11 mouse cellular contexts compared by ENCODE assay signal in genomic region chr5:123980521-123981249, GRCm38 (mm10). TPM values are rescaled to one million over a fixed set of nuclear protein-coding genes. Genes with fewer than 3 reads are reported as not detected.
DNase-seq lines count a peak whose midpoint lies in the region; ATAC-seq lines count a peak whose summit lies in the region.
"Had no signal": no experiment of that assay in that cellular context is flagged by ENCODE, and none has a peak within 500 bp of the region (broad histone marks: within the 10 kb centered on the region; RNA-seq: fewer than 3 reads in every experiment).

No protein-coding gene starts in this region.

- H3K4me2 ChIP-seq in heart, embryonic 14.5 days (ENCODE audit: low read length): peak overlapping the region; percentile 22; the same call in 1 of the 2 replicates
- H3K4me2 ChIP-seq in lung, embryonic 16.5 days (ENCODE audit: low read depth, low read length): no peak overlapping the region

- 79% methylated on average over 9 of the region's 9 CpGs for WGBS in heart, embryonic 14.5 days
- 69% methylated on average over 9 of the region's 9 CpGs for WGBS in lung, embryonic 16.5 days

- intact Hi-C loops in heart, postnatal 25 days (cut with DNase I): no loop called here

- H3K27ac ChIP-seq in heart, embryonic 14.5 days (replicated peaks in 1 of 2; ENCODE audit: control insufficient read depth in 1 of 2, insufficient read depth in 1 of 2, low read depth in 2 of 2, low read length in 2 of 2): peak overlapping the region; percentile 45 to 55
- peak overlapping the region; percentile 12; the same call in 1 of the 2 replicates for H3K27ac ChIP-seq in lung, embryonic 16.5 days (ENCODE audit: low read length)

- no peaks in the 10 kb centered on the region for H3K9me3 ChIP-seq in heart, embryonic 14.5 days (ENCODE audit: control insufficient read depth, low read length)
- H3K9me3 ChIP-seq in lung, embryonic 16.5 days (ENCODE audit: control insufficient read depth, low read length): no peaks in the 10 kb centered on the region

- no peaks in the 10 kb centered on the region for H3K27me3 ChIP-seq in heart, embryonic 14.5 days (ENCODE audit: control insufficient read depth, insufficient read depth, low read length)
- no peaks in the 10 kb centered on the region for H3K27me3 ChIP-seq in lung, embryonic 16.5 days (ENCODE audit: control insufficient read depth, insufficient read depth, low read depth, low read length)

- no peak overlapping the region for H3K9ac ChIP-seq in heart, embryonic 14.5 days (ENCODE audit: low read length)
- H3K9ac ChIP-seq in lung, embryonic 16.5 days (ENCODE audit: low read length): no peak overlapping the region

- no peak for ATAC-seq in heart, embryonic 14.5 days (ENCODE audit: insufficient number of reproducible peaks, insufficient read depth, low FRiP score, low read depth)
- ATAC-seq in lung, embryonic 16.5 days (ENCODE audit: low read depth): no peak

- H3K4me3 ChIP-seq in heart, embryonic 14.5 days (ENCODE audit: control insufficient read depth in 1 of 2, insufficient read depth in 1 of 2, low read depth in 1 of 2, low read length in 2 of 2): no peak overlapping the region
- H3K4me3 ChIP-seq in lung, embryonic 16.5 days (ENCODE audit: low read length): no peak overlapping the region
- H3K4me3 ChIP-seq: erythroblast, embryonic 14.5 days had no signal

- DNase-seq in heart, postnatal 25 days (ENCODE audit: low spot score): no peak
- no peak for DNase-seq in lung, postnatal 36 days
- DNase-seq in Muller cell, postnatal 12 days (ENCODE audit: inconsistent ontology term): peak; percentile 84
- DNase-seq in natural killer cell, adult 2 months (ENCODE audit: low spot score in 2 of 2): peak; percentile 79 to 85
- DNase-seq in layer of hippocampus, adult 11-12 months (ENCODE audit: low spot score): no peak
- DNase-seq in layer of hippocampus, postnatal 25 days (ENCODE audit: extremely low spot score in 1 of 2, low spot score in 1 of 2): no peak
- DNase-seq: lung, postnatal 10 days had no signal

- H3K4me1 ChIP-seq in heart, embryonic 14.5 days (ENCODE audit: control insufficient read depth in 2 of 2, insufficient read depth in 2 of 2, low read length in 2 of 2): peaks cover 41 to 53% of the 10 kb centered on the region in 2 experiments
- peaks cover 25% of the 10 kb centered on the region for H3K4me1 ChIP-seq in lung, embryonic 16.5 days (replicated peaks; ENCODE audit: control insufficient read depth, insufficient read depth, low read length)

- H3K36me3 ChIP-seq in heart, embryonic 14.5 days (ENCODE audit: control insufficient read depth, insufficient read depth, low read length): no peaks in the 10 kb centered on the region
- H3K36me3 ChIP-seq in lung, embryonic 16.5 days (ENCODE audit: control insufficient read depth, insufficient read depth, low read length): no peaks in the 10 kb centered on the region

RNA-seq across cellular contexts. Expression of gene Hip1r, which starts 7.3 kb away (rescaled TPM):
- 5.0 and 5.3 TPM in 2 replicates for polyA plus RNA-seq in heart, embryonic 14.5 days (2014; fragmentation: Nextera tagmentation; extraction: Ambion mirVana)
- total RNA-seq in heart, postnatal 25 days (2021): 10 to 100 TPM; 13.4 to 19.0 TPM
- polyA plus RNA-seq in lung, embryonic 16.5 days (2015; fragmentation: Nextera tagmentation; extraction: Ambion mirVana): 13.8 and 14.5 TPM in 2 replicates
- total RNA-seq in layer of hippocampus, postnatal 25 days (2021): 10 to 100 TPM; 48.8 to 51.3 TPM

RNA-seq across cellular contexts. Expression of gene Ccdc62, which starts 50.2 kb away (rescaled TPM):
- 5.1 and 6.2 TPM in 2 replicates for polyA plus RNA-seq in heart, embryonic 14.5 days (2014; fragmentation: Nextera tagmentation; extraction: Ambion mirVana)
- 1 to 10 TPM; 1.3 to 2.1 TPM for total RNA-seq in heart, postnatal 25 days (2021)
- 7.7 and 8.0 TPM in 2 replicates for polyA plus RNA-seq in lung, embryonic 16.5 days (2015; fragmentation: Nextera tagmentation; extraction: Ambion mirVana)
- 1 to 10 TPM; 3.5 to 4.3 TPM for total RNA-seq in layer of hippocampus, postnatal 25 days (2021)

RNA-seq across cellular contexts. Expression of gene Vps37b, which starts 51.4 kb away (rescaled TPM):
- polyA plus RNA-seq in heart, embryonic 14.5 days (2014; fragmentation: Nextera tagmentation; extraction: Ambion mirVana): 47.6 and 47.7 TPM in 2 replicates
- total RNA-seq in heart, postnatal 25 days (2021): 10 to 100 TPM; 18.2 to 18.6 TPM
- polyA plus RNA-seq in lung, embryonic 16.5 days (2015; fragmentation: Nextera tagmentation; extraction: Ambion mirVana): 39.2 and 41.6 TPM in 2 replicates
- total RNA-seq in layer of hippocampus, postnatal 25 days (2021): 10 to 100 TPM; 41.2 to 47.2 TPM

RNA-seq across cellular contexts. Expression of gene Gm43518, which starts 53.5 kb away (rescaled TPM):
- 1.4 and 2.8 TPM in 2 replicates for polyA plus RNA-seq in heart, embryonic 14.5 days (2014; fragmentation: Nextera tagmentation; extraction: Ambion mirVana)
- under 1 TPM in 1 of 2 experiments, not detected in 1; 0.50 TPM for total RNA-seq in heart, postnatal 25 days (2021)
- polyA plus RNA-seq in lung, embryonic 16.5 days (2015; fragmentation: Nextera tagmentation; extraction: Ambion mirVana): 2.0 and 2.3 TPM in 2 replicates
- total RNA-seq in layer of hippocampus, postnatal 25 days (2021): 1 to 10 TPM in 1 of 2 experiments, under 1 TPM in 1; 0.54 to 1.4 TPM
- polyA plus RNA-seq: erythroblast, embryonic 14.5 days; large intestine, adult 2 months had no signal

Comparison
In these comparisons a context has a peak if more than half of its experiments do, and no peak if none do; other contexts are left out.
1. DNase-seq: peak in Muller cell, postnatal 12 days (single experiment) and natural killer cell, adult 2 months (2 of 2); none in heart, postnatal 25 days (single experiment), lung, postnatal 36 days (single experiment), layer of hippocampus, adult 11-12 months (single experiment) and layer of hippocampus, postnatal 25 days (0 of 2).